Mouse (Mus musculus) kidney, adult 11 months (tissue): ENCODE measurements around the gene Hydin.
"Not testable (repeated sequence)": the region's sequence is repeated elsewhere in the genome, so short reads cannot be mapped to it uniquely, and the experiment has no call there.

ENCODE experiments used
- DNase-seq: peaks from one replicate; pipeline ENCODE4 v3.0.0; 2022

Hydin gene

GRCm38 (mm10) chr8:110457424-110457823, 190.6 kb downstream of the Hydin start:
- no peak for DNase-seq

DNA sequence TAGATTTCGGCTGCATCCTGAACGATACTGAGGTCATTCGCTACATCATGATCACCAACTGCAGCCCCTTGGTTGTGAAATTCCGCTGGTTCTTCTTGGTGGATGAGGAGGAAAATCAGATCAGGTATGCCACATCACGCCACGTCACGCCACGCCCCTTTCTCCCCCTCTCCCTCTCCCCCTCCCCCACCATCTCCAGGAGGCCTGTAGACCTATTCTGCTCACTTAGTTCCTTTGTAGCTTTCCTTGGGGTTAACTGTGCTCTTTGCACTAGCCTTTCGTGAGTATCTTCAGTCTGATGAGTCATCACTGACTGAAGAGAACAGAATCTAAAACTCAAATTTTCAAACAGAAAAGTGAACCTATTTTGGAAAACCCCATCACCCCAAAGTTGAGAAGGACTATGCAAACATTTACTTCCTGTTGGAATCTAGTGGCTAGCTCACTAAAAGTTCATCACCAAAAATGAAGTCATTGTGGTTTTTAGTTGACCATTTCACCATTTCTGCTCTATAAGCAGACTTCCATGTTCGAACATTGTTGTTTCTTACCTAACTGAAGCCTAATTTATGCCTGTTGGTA, 195.9 kb downstream of the Hydin start:
- DNase-seq: no peak

DNA sequence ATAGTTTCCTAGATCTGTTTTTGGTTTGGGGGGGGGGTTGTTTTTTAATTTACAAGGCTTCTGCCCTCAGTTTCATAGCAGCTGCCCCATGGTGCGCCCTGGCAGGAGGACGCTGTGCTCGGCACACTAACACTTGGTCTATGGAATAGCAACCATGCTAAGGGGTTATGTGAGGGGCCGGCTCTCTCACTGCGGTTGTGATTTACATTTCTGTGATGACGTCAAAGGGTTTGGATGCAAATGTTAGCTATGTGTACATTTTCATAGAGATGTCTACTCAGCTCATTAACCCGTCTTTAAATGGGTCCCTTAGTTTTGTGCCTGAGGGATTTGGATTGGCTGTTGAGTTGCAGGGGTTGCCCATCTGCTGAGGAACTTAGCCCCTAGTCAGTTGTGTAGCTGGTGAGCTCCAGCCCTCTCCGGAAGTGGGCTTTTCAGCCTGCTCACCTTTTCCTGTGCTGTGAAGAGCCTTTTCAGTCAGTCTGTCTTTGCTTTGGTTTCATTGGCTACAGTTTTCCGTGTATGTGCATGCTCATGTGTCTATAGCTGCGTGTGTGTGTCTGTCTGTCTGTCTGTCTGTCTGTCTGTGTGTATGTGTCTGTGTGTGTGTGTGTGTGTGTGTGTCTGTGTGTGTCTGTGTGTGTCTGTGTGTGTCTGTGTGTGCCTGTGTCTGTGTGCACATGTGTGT, 197.1 kb downstream of the Hydin start:
- DNase-seq: no peak

GRCm38 (mm10) chr8:110465606-110466005, 198.8 kb downstream of the Hydin start:
- DNase-seq: no peak

DNA sequence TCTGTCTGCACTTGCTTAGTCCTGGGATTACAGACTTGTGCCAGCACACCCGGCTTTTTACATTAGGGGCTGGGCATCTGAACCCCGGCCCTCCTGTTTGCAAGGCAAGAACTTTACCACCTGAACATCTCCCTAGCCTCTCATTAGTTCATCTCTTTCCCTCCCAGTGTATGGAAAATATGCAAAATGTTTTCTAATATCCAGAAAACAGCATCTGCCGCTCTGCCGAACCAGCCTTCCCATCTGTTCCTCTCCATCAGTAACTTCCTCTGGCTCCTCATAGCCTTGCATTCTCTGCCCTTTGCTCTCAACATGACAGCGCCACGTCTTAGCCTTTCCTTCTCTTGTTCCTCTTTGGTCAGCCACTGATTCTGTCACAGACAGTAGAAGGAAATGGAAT, 210.5 kb downstream of the Hydin start:
- no peak for DNase-seq

DNA sequence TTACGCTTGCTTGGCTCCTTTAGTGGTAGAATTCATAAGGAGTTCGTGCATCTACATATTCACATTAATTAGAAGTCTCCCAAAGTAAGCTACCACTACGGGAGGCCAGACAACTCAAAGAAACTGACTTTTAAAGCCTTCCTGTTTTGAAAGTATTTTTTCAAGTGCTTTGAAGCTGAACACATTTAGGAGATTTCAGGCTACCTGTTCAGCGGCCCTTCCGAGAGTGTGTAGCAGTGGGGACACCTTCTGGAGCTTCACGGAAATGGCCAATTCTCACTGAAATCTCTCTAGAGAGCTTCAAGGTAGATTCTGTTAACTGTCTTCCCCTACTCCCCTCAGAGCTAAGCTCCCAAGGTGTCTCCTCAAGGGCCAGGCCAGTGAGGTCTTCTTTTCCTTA, 211.8 kb downstream of the Hydin start:
- peak; percentile 10 for DNase-seq

DNA sequence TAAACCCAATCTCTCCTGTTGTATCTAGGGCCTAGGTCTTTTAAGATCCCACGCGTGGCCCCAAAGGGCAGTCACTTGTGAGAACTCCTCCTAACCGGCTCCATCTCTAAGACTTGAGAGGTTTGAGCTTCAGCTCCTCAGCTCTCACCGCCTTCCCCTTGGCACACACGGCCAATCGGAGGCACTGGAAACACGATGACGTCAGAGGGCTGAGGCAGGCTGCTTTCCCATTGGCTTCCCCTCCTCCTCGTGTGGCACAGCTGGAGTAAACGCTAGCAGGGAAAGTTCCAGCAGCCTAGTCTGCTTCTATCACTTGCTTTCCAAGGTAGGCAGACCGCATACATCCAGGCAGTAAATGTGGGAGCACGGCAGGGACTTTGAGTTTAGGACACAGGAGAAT, 212.6 kb downstream of the Hydin start:
- DNase-seq: no peak

DNA sequence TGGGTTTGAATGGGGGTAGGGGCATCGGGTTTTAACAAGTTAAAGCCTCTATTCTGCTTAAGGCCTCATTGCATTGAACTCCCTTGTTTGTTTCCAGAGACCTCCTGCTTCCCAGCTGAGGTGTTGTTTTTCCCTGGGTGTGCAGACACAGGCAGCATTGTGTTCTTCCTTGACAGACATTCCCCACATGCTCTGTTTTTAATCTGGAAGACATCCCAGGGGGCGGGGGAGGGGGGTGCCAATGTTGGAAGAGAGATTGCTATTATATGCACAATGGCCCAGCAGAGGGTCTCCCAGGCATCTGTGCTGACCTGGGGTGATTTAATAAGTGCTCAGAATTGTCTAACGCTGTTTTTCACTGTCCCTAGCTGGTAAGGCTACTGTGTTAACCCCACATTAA, 215.5 kb downstream of the Hydin start:
- no peak for DNase-seq

- no peak for DNase-seq
These were observed 218.5 kb downstream of the Hydin start for GRCm38 (mm10) chr8:110485234-110485633.

GRCm38 (mm10) chr8:110486020-110486419, 219.2 kb downstream of the Hydin start:
- DNase-seq: no peak

GRCm38 (mm10) chr8:110487644-110488043, 220.9 kb downstream of the Hydin start:
- DNase-seq: no peak

DNA sequence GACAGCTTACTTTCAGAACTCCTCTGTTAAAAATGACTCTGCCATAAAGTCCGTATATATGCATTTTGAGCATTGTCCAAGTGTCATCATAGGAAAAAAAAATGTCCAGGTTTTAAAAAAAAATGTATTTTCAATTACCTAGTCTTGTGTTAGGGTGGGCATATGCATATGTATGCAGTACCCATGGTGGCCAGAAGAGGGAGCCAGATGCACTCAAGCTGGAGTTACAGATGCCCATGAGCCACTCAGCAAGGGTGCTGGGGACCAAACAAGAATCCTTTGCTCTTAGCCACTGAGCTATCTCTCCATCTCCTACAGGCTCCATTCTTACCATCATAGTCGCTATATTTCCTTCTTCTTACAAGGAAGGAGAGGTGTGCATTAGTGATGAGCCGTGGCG, 222.6 kb downstream of the Hydin start:
- DNase-seq: no peak

DNA sequence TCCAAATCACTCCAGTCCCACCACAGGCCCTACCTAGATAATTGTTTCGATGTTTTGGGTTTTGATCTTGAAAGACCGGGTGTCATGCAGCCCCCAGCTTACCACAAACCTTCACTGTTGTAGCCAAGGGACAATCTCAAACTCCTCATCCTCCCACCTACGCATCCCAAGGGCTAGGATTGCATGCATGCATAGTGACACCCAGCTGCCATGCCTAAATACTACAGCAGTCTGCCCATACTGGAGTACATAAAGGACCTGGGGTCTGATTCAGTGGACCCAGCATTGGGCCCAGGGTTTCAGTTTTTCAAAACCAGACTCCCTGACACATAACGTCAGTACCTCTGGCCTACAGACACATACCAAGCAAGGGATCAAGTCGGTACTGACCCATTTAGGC, 224.3 kb downstream of the Hydin start:
- no peak for DNase-seq

DNA sequence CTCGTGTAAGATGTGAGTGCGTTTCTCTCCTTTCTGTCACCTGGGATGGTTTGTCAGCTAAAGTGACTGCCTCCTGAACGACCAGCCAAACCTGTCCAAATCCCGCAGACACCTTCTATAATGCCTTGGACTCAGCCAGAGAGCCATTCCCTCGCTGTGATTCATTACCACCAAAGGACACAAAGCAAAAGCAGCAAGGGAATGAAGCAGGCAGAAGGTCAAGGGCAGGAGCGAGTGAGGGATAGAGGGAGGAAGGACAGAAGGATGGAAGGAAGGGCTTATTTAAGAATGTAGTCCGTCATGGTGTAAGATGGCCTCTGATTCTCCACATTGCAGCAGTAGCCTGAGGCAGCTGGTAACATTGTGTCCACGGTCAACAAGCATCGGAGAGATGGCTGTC, 229.5 kb downstream of the Hydin start:
- DNase-seq: no peak

GRCm38 (mm10) chr8:110500253-110500652, 233.5 kb downstream of the Hydin start:
- DNase-seq: no peak

- DNase-seq: no peak
These were observed 233.9 kb downstream of the Hydin start for GRCm38 (mm10) chr8:110500661-110501060.

- DNase-seq: no peak
These were observed 234.6 kb downstream of the Hydin start for GRCm38 (mm10) chr8:110501330-110501729.

- no peak for DNase-seq
These were observed 236.1 kb downstream of the Hydin start for GRCm38 (mm10) chr8:110502880-110503279.

GRCm38 (mm10) chr8:110508766-110509165, 242.0 kb downstream of the Hydin start:
- no peak for DNase-seq

- DNase-seq: no peak
These were observed 253.0 kb downstream of the Hydin start for GRCm38 (mm10) chr8:110519790-110520189.

GRCm38 (mm10) chr8:110521851-110522250, 255.1 kb downstream of the Hydin start:
- DNase-seq: no peak

DNA sequence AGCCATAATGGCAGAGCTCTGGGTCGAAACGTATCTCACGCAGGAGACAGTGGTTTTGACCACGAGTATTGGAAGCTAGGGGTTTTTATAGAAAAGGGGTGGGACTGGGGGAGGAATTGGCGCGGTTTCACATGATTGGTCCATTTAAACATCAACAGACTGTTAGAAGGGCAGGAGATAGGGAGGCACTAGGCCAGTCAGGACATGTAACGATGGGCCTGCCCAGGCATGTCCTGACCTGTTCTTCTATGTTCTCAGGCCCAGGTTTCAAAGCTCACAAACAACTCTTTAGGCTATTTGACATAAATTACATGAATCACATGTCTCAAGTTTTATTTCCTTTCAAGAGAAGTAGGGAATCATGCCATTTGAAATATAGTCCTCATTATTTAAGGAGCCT, 255.7 kb downstream of the Hydin start:
- DNase-seq: not testable (repeated sequence)

GRCm38 (mm10) chr8:110522985-110523384, 256.2 kb downstream of the Hydin start:
- DNase-seq: no peak

DNA sequence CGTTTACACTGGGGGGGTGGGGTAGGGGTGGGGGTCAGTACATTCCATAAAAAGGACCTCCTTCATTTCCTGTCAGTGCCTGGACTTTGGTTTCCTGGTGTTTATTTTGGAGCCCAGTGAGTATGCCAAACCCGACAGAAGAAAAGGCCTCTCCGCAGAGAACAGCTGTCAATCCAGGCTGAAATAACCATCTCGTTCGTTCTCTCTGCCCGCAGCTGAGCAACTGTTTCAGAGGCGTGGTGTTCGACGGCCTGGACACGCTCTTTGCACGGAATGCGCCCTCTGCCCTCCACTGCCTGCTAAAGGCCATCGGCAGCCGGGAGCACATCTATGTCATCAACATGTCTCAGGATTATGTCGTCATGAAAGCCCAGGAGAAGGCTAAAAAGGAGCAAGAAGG, 258.5 kb downstream of the Hydin start:
- no peak for DNase-seq
